Mouse (Mus musculus): ENCODE data around the gene Cdk15. TPM values are rescaled to one million over a fixed set of nuclear protein-coding genes. Genes with fewer than 3 reads are reported as not detected.

The Cdk15 gene
- polyA plus RNA-seq, 1 experiment = not detected

DNA sequence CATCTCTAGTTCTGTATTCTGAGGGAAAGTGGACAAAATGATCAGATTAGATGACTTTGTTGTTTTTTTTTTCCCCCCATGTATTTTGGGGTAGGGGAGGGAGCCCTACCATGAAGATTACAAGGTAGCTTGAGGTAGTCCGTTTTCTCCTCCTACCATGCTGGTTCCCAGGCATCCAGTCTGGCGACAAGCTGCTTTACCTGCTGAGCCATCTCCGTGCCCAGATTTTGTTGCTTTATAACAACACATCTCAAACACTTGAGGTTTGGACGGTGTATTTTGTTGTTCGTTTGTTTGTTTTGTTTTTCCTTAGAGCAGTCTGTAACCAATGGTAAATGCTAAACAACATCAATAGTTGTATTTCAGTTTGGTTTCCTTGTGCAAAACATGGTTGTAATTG lies 50.6 kb downstream of the Cdk15 start:
- H3K36me3 ChIP-seq (replicated peaks; ENCODE audit: low read length) = no peaks in the 10 kb centered on the region
- TF ChIP-seq FLI1 (IDR thresholded peaks at IDR 0.05; ENCODE audit: low read length) (no peak), GATA1 (IDR thresholded peaks at IDR 0.05; ENCODE audit: borderline replicate concordance, low read length) (no peak)

DNA sequence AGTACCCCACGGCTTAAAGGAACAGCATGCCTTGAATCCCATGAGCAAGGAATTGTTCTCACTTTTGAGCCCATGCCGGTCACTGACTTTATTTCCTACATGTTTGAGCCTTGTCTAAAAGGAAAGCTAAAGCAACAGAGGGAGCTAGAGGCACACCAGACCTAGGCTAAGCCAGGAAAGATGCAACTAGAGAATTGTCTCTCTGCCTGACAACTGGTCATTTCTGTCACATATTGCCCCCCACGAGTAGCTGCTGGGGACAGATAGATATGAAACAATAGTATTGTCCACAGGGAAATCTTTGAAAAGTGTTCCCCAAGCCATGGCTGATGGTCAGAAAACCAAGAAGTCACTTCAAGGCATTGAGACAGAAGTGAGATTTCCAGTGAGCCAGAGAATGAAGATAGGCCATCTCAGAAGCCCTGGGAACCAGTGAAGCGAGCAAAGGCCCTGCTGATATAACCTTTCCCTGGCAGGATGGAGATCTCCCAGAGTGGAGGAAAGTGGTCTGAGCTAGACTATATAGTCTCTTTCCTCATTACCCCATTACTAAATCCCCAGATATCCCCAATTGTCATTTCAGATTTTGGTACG lies 54.7 kb downstream of the Cdk15 start:
- Histone ChIP-seq H3K4me3 (replicated peaks) (no peak overlapping the region), H3K27me3 (replicated peaks) (peaks cover 28% of the 10 kb centered on the region), H3K36me3 (replicated peaks; ENCODE audit: low read length) (no peaks in the 10 kb centered on the region), H3K4me1 (peaks cover 9% of the 10 kb centered on the region), H3K9me3 (no peaks in the 10 kb centered on the region)
- TF ChIP-seq FLI1 (IDR thresholded peaks at IDR 0.05; ENCODE audit: low read length) (no peak), GATA1 (IDR thresholded peaks at IDR 0.05; ENCODE audit: borderline replicate concordance, low read length) (no peak)

More for the DNA sequence above, 50.6 kb downstream of the Cdk15 start:
- Histone ChIP-seq H3K27me3 (replicated peaks) (peaks cover 15% of the 10 kb centered on the region), H3K4me3 (replicated peaks) (no peak overlapping the region), H3K4me1 (peaks cover 4% of the 10 kb centered on the region; the same call in 1 of the 2 replicates), H3K9me3 (no peaks in the 10 kb centered on the region)

DNA sequence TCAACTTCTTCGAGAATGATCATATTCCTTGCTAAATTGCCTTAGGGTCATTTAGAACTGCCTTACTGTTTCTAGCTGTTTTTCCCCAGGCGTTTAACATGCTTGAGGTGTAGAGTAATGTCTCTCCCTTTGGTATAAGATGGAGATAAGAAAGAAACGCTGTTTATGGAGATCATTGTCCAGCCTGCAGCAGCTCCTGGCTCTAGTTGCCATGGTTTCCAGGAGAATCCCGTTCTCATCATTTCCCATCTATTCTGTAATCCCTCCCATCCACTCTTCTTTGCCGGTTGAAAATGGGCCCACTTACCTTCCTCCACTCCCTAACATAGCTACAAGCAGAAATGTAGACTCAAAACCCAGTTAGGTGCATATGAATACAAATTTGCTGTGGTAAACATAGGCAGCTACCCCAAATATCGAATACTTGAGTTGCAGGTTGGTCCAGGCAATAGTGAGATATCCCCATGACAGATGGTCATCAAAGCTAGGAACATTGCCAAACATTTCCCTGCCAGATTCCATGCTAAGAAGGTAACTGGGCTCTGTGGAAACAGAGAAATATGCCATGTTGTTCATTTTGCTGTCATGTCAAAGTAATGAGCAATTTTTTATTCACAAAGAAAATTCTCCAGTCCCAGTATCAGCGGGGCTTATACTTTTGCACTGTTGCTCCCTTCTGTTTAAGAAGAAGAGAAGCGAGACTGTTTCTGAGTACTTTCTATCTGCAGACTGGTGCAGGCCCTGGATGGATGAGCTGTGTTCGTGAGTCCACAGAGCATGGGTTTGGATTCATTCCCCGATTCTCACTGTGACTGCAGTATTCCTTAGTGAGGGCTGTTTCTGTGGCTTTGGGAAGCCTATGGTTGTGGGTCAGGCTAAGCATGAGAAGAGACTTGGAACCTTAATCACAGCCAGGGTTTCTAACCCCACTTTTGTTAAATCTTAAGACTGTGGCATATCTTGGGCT lies 55.8 kb downstream of the Cdk15 start:
- TF ChIP-seq GATA1 (IDR thresholded peaks at IDR 0.05; ENCODE audit: borderline replicate concordance, low read length) = no peak
- no peak for TF ChIP-seq FLI1 (IDR thresholded peaks at IDR 0.05; ENCODE audit: low read length)
- H3K27me3 ChIP-seq (replicated peaks) = peaks cover 28% of the 10 kb centered on the region
- peaks cover 11% of the 10 kb centered on the region for H3K4me1 ChIP-seq
- H3K4me3 ChIP-seq (replicated peaks) = no peak overlapping the region
- H3K36me3 ChIP-seq (replicated peaks; ENCODE audit: low read length) = no peaks in the 10 kb centered on the region
- H3K9me3 ChIP-seq = no peaks in the 10 kb centered on the region

DNA sequence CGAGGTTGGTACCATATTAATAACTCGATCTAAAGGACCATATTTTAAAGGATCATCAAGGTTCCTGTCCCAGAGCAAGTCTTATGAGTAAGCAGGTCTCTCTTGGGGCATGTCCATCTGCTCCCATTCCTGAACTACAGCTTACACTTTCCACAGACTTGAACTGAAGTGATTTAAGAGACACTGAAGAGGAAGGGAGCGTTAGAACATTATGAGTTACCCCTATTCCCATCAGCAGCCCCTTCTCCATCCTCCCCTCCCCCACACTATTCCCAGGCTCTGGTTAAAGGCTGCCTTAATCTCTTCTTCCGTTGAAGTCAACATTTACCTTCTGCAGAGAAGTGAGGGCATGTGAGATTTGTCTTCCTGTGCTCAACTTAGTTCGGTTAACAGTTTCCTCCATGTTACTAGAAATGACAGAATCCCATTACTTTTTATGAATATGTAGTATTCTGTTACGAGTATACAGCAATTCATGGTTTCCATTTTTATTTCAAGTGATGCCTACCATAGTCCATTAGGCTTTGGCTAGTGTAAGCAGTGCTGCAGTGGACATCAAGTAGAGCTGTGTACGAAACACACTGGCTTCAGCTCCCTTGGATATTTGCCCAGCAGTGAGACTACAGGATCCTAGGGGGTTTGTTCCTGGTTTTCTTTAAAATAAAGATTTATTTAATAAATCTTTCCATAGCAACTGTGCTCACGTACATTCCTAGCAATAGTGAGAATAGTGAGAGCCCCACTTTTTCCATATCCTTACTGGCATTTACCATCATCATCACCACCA lies 56.6 kb downstream of the Cdk15 start:
- Histone ChIP-seq H3K4me1 (peaks cover 11% of the 10 kb centered on the region), H3K9me3 (no peaks in the 10 kb centered on the region), H3K36me3 (replicated peaks; ENCODE audit: low read length) (no peaks in the 10 kb centered on the region), H3K27me3 (replicated peaks) (peaks cover 28% of the 10 kb centered on the region), H3K4me3 (replicated peaks) (no peak overlapping the region)
- TF ChIP-seq FLI1 (IDR thresholded peaks at IDR 0.05; ENCODE audit: low read length) = no peak

DNA sequence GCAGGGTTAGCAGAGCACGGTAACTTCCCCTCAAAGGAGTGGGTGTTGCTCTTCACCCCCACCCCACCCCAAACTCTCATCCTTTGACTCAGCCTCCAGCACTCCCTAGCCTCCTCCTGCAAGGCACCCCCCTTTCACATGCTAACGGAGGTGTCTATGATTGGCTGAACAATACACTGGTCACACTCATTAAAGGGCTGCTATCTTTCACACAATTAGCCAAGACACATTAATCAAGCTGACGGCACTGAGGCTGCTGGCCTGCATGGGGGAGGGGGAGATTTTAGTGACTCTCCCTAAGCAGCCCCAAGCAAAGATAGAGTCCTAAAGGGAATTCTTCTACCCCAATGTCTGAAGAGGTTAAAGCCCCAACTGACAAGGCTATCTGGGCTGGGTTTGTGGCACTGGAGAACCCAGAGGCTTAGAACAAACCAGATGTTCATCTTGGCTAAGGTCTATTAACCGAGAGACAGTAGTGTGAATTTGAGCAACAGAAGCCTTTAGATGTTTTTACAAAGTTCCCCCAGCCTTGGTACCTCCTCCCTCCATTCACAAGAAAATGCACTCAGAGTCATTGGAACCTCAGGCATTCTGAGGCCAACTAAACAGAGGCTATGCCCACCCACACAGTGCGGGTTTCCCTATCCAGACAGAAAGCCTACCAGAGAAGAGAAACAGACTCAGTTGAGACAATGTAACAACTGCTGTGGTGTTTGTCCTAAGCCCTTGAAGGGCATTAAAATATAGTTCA lies 58.5 kb downstream of the Cdk15 start:
- H3K4me1 ChIP-seq = peaks cover 11% of the 10 kb centered on the region
- no peaks in the 10 kb centered on the region for H3K9me3 ChIP-seq
- H3K4me3 ChIP-seq (replicated peaks) = peak overlapping the region; percentile 40
- no peaks in the 10 kb centered on the region for H3K36me3 ChIP-seq (replicated peaks; ENCODE audit: low read length)
- TF ChIP-seq FLI1 (IDR thresholded peaks at IDR 0.05; ENCODE audit: low read length) (no peak), GATA1 (IDR thresholded peaks at IDR 0.05; ENCODE audit: borderline replicate concordance, low read length) (no peak)
- peaks cover 25% of the 10 kb centered on the region for H3K27me3 ChIP-seq (replicated peaks)

DNA sequence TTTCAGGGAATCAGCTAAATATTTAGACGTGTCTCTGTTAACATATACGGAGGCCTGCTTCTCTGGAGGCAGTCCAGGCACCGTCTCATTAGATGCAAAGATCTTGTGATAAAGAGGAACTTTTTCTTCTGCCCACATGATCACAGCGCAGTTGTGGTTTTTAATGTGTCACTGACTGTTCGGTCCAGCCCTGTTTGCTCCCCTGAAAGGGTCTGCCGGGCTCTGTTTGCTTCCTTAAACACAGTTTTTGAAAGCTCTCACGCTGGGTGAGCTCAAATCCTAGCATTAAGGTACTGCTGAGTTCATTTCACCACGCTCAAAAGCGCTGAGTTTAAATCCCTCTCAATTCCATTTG lies 59.3 kb downstream of the Cdk15 start:
- peaks cover 25% of the 10 kb centered on the region for H3K27me3 ChIP-seq (replicated peaks)
- no peaks in the 10 kb centered on the region for H3K9me3 ChIP-seq
- H3K36me3 ChIP-seq (replicated peaks; ENCODE audit: low read length) = no peaks in the 10 kb centered on the region
- H3K4me1 ChIP-seq = peaks cover 11% of the 10 kb centered on the region
- TF ChIP-seq GATA1 (IDR thresholded peaks at IDR 0.05; ENCODE audit: borderline replicate concordance, low read length) (no peak), FLI1 (IDR thresholded peaks at IDR 0.05; ENCODE audit: low read length) (no peak)
- H3K4me3 ChIP-seq (replicated peaks) = no peak overlapping the region

DNA sequence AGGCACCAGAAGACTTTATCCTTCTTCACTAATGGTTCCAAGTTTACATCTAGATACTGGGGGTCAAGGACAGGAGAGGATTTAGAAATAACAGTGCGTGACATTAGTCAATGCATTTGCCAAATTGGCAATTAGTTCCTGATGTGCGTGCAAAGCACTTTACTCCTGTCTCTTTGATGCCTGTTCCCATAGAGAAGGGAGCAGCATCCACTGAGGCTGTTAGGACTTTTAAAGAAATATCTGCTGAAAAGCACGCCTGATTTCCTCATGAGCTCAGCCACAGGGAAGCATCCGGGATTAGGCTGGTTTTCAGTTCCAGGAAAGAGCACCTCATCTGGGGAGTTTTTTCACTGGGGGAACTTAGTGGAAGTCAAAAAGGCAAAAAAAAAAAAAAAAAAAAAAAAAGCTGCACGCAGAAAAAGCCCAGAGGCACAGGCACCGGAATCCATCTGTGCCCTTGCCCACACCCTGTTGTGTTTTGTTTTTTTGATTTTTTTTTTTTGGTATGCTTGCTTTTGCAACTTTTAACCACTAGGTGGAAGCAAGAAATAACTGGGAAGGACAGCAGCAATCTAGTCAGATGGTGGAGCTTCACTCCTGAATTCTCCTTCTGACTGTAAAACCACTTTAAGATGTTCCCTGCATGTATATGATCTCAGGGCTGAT lies 59.8 kb downstream of the Cdk15 start:
- TF ChIP-seq GATA1 (IDR thresholded peaks at IDR 0.05; ENCODE audit: borderline replicate concordance, low read length) (no peak), FLI1 (IDR thresholded peaks at IDR 0.05; ENCODE audit: low read length) (no peak)
- Histone ChIP-seq H3K4me1 (peaks cover 11% of the 10 kb centered on the region), H3K27me3 (replicated peaks) (peaks cover 20% of the 10 kb centered on the region), H3K36me3 (replicated peaks; ENCODE audit: low read length) (no peaks in the 10 kb centered on the region), H3K4me3 (replicated peaks) (peak overlapping the region; percentile 47), H3K9me3 (no peaks in the 10 kb centered on the region)

DNA sequence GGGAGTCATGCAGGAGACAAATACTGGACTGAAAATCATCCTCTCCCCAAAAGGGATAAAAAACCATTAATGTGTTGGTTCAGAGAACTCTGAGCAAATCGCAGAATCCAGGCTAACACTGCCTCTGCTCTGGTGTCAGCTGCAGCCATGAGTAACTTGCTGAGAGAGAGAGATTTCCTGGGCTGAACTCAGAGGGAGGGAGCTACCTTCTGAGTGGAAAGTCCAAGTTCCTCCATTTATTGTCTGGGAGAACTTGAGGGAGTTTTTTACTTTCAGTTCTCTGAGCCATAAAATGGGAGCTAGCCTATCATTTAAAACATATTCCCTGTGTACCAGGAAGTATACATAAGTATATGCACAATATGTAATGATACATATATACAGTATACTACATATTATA lies 60.7 kb downstream of the Cdk15 start:
- no peak for TF ChIP-seq GATA1 (IDR thresholded peaks at IDR 0.05; ENCODE audit: borderline replicate concordance, low read length)
- TF ChIP-seq FLI1 (IDR thresholded peaks at IDR 0.05; ENCODE audit: low read length) = no peak
- Histone ChIP-seq H3K36me3 (replicated peaks; ENCODE audit: low read length) (no peaks in the 10 kb centered on the region), H3K4me1 (peaks cover 11% of the 10 kb centered on the region), H3K27me3 (replicated peaks) (peaks cover 16% of the 10 kb centered on the region), H3K9me3 (no peaks in the 10 kb centered on the region), H3K4me3 (replicated peaks) (no peak overlapping the region)

DNA sequence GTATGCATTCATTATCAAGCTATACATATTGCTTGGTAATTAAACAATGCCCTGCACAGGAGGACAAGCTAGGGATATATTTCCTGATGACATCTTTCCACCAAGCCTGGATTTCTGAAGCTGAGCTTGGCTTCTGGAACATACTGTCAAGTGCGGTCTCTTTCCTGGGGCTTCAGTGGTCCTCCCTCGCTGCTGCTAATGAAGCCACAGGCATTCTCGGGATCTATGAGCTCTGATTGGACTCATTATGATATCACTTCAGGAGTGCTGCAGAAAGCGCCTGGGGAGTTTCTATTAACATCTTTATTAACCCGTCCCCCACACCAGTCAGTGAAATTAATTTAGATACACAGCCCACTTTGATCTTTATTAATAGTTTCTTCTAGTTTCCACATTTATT lies 62.2 kb downstream of the Cdk15 start:
- no peak for TF ChIP-seq FLI1 (IDR thresholded peaks at IDR 0.05; ENCODE audit: low read length)
- no peak for TF ChIP-seq GATA1 (IDR thresholded peaks at IDR 0.05; ENCODE audit: borderline replicate concordance, low read length)
- no peak overlapping the region for H3K4me3 ChIP-seq (replicated peaks)
- H3K36me3 ChIP-seq (replicated peaks; ENCODE audit: low read length) = no peaks in the 10 kb centered on the region
- peaks cover 11% of the 10 kb centered on the region for H3K9me3 ChIP-seq
- H3K4me1 ChIP-seq = peaks cover 11% of the 10 kb centered on the region
- peaks cover 10% of the 10 kb centered on the region for H3K27me3 ChIP-seq (replicated peaks)

All from megakaryocyte, embryonic 14.5 days (primary cell).